Mouse (Mus musculus) ES-Bruce4 (cell line): ENCODE measurements around the gene Arv1.

ENCODE experiments used
- CTCF ChIP-seq: IDR thresholded peaks from one replicate; pipeline ENCODE4 v1.8.1; 2011; ENCODE audit warnings: low read depth, low read length
- EP300 ChIP-seq: IDR thresholded peaks from 2 replicates; pipeline ENCODE4 v1.6.1; 2011; ENCODE audit warnings: low read depth, low read length; ENCODE audit not compliant: insufficient read depth

GRCm38 (mm10) chr8:124772389-124772788, 50.5 kb downstream of the Arv1 start:
- TF ChIP-seq EP300: no peak
- TF ChIP-seq CTCF: no peak
